Mouse (Mus musculus) frontal cortex, adult 2 months (tissue): ENCODE measurements around the gene Pycr2. TPM values are rescaled to one million over a fixed set of nuclear protein-coding genes. Genes with fewer than 3 reads are reported as not detected.
"Not testable (repeated sequence)": the region's sequence is repeated elsewhere in the genome, so short reads cannot be mapped to it uniquely, and the experiment has no call there.

Experiments used
- DNase-seq, 2 experiments: peaks; one replicate each; pipeline ENCODE4 v3.0.0; 2022; ENCODE audit warnings: low spot score in 1 of 2; ENCODE audit errors: extremely low spot score in 1 of 2
- polyA plus RNA-seq: library from polyadenylated mRNA; depleted of rRNA; stranded (reverse); fragments of >200 nt; gene quantifications from 2 replicates; pipeline ENCODE4 v1.2.3, GENCODE M21; 2012

Pycr2 gene
- polyA plus RNA-seq, 1 experiment = 39.2 TPM

GRCm38 (mm10) chr1:180903666-180904038 is 441 bp upstream of the Pycr2 start:
- no peak for DNase-seq

- no peak for DNase-seq
Measured at GRCm38 (mm10) chr1:180904815-180905080, 655 bp downstream of the Pycr2 start.

- no peak for DNase-seq
Measured at GRCm38 (mm10) chr1:180905307-180905706, 1.2 kb downstream of the Pycr2 start.

- DNase-seq = no peak
Measured at GRCm38 (mm10) chr1:180905876-180906275, 1.8 kb downstream of the Pycr2 start.

DNA sequence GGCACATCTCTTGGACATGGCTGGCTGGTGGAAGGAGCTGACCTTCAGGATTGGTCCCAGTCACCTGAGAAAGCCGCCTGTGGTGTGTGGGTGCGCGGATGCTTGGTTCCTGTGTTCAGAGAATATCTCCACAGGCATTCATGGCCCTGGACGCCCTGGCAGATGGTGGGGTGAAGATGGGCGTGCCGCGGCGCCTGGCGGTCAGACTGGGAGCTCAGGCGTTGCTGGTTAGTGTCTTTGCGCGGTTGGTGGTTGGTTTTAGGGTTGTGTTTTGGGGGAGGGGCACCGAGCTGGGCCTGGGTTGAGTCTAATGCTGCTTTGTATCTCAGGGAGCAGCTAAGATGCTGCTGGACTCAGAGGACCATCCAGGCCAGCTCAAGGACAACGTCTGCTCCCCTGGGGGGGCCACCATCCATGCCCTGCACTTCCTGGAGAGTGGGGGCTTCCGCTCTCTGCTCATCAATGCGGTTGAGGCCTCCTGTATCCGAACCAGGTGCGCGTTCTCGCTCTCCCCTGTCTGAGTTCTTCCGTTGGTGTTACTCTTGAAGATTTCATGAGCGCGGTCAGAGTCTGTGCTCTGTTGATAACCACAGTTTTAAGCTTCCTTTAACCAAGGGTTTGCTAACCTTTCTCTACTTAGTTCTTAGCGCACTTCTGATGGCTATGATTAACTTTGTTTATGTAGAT is 2.5 kb downstream of the Pycr2 start:
- no peak for DNase-seq

GRCm38 (mm10) chr1:180911138-180911537 is 7.0 kb downstream of the Pycr2 start:
- no peak for DNase-seq

- no peak for DNase-seq
Measured at GRCm38 (mm10) chr1:180911653-180912287, 7.7 kb downstream of the Pycr2 start.

DNA sequence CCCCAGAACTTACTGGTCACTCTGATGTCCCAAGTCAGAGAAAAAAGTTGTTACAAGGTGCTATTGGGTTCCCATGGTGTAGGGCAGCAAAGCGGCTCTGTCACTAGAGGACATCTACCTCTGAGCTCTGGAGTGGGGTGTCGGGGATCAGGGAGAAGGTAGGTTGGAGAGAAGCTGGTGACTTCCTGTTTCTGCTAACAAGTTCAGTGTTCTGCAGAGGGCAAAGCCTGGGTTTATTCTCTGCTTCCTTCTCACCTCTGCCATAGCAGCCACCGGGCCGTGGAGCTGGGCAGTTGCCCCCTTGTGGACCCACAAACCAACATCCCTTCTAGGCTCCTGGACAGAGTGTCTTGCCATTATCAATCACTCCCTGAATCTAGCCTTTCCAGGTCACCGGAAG is 8.7 kb downstream of the Pycr2 start:
- DNase-seq = no peak

GRCm38 (mm10) chr1:180913797-180914196 is 9.7 kb downstream of the Pycr2 start:
- DNase-seq = no peak

DNA sequence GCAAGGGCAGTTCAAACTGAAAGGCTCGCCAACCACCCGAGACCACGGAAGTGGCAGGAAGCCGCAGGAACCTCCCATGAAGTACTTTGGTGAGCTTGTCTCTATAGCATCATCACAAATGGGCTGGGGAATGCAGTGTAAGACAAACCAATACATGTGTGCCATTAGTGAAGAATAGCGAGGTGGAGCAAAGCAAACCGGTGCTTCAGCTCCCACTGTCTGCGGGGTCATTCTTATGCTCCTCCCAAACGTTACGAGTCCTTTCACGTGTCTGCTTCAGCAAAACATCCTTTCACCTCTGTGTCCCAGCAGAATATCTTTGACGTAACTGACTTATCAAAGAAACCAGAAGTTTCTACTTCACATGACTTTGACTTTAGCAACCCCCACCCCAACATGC is 12.3 kb downstream of the Pycr2 start:
- no peak for DNase-seq

DNA sequence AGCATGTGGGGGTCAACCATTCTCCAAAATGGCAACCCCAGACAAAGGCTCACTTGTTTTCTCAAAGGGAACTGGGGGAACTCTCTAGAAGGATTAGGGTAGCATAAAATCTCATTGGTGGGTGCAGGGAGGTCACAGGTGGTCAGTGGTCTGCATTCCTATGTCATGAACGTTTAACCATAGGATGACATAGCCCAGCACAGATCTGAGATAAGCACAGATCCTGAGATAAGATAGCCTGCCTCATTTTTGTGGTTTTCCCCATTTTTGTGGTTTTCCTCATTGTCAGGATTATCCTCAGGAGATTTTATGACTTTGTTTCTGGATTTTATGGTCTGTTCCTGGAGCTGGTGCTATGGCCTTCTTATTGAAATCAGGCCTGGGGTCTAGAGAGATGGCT is 13.0 kb downstream of the Pycr2 start:
- no peak for DNase-seq

DNA sequence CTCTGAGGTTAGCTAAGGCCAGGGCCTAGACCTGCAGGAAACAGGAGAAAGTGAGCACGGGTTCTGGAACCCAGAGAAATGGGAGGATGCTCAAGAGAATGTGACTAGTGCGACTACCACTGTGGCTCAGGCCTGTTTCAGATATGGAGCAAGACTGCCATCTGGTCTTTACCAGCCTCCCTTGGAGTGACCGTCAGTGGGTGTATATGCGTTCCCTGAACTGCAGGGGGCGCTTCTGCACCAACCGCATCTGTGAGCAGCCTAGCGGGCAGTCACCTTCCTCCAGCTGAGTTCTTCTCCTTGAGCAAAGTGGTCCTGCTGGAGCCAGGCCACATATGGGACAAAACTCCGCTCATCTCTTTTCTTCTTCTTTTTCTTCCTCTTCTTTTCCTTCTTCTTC is 15.6 kb downstream of the Pycr2 start:
- no peak for DNase-seq

GRCm38 (mm10) chr1:180922273-180923048 is 18.4 kb downstream of the Pycr2 start:
- DNase-seq = no peak

DNA sequence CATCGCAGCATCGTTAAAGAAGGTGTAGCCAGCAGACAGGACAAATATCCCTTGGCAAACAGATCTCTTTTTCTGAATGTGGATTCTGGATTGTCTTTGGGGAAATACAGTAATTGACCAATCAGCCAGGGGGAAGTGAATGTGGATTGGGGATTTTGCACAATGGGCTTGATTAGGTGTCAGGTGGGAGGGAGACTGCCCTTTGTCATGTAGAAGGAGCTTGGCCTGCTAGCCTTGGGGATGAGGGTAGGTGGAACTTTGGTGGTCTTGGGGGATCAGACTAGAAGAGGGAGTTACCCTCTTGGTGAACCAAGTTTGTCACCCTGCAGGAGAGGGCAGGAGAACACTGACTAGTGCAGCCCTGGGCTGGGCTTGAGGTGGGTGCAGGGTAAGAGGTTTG is 20.6 kb downstream of the Pycr2 start:
- no peak for DNase-seq

GRCm38 (mm10) chr1:180926286-180926685 is 22.2 kb downstream of the Pycr2 start:
- DNase-seq = no peak

GRCm38 (mm10) chr1:180929599-180929998 is 25.5 kb downstream of the Pycr2 start:
- no peak for DNase-seq

DNA sequence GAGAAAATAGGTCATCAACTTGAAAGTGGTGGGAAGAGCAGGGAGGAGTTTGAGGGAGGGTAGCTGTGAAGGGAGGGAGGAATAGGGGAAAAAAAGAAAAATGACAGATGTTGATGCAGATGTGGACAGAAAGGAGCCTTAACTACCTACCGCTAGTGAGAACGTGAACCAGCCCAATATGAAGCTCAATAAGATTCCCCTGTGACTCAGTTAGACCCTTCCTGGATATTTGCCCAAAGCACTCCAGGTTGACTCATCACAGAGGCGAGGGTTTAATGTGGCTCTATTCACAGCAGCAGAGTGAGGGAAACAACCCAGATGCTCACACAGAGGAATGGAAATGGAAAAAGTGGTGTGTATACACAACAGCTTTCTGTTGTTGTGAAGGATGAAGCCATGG is 27.0 kb downstream of the Pycr2 start:
- no peak for DNase-seq

- DNase-seq = no peak
Measured at GRCm38 (mm10) chr1:180933659-180934058, 29.6 kb downstream of the Pycr2 start.

DNA sequence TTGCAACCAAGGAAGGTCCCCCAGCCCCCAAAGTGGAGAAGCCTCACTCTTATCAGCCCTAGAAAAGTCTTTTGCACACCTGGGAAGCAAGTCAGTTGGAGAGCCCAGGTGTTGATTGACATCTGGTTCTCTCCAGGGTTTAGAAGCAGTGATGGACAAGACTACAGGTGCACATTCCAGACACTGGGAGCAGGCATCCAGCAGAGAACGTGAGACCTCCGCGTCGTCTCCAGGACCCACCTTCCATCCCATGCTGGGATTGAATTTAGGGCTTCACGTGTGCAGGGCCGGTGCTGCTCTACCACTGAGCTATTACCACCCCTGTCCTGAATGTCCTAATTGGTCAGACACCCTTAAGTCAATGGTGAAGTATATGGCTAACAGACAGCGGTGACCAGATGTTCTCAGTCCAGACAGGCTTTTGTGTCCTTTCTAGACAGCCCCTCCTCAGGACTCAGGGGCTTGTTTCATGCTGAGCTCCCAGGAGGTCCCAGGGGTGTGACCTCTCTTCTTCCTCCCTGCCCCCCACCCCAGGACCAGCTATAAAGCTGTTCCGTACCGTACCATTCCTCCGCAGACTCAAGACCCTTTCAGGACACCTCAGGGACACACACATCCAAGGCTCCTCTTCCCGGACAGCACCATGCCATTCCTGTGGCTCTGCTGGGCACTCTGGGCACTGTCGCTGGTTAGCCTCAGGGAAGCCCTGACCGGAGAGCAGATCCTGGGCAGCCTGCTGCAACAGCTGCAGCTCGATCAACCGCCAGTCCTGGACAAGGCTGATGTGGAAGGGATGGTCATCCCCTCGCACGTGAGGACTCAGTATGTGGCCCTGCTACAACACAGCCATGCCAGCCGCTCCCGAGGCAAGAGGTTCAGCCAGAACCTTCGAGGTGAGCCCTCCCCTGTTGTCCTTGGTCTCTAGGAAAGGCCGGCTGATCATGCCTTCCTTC is 30.6 kb downstream of the Pycr2 start, which contains the start of gene Lefty1:
Gene Lefty1, plus strand, starts transcription at position 556 of the 953 bp plus-strand sequence.
- DNase-seq = no peak

GRCm38 (mm10) chr1:180936610-180937398 is 32.7 kb downstream of the Pycr2 start:
- not testable (repeated sequence) for DNase-seq
